Mouse (Mus musculus) liver, postnatal 0 days (tissue): ENCODE data around the gene Cpeb3. TPM values are rescaled to one million over a fixed set of nuclear protein-coding genes. Genes with fewer than 3 reads are reported as not detected.

Experiments
- ATAC-seq: fragments of 200-750 bp; cut with Nextera tagmentation; 2 replicates; pipeline ENCODE4 v1.8.0; 2017; ENCODE audit warnings: mild to moderate bottlenecking, moderate library complexity
- DNase-seq: peaks from one replicate; pipeline ENCODE4 v3.0.0-alpha.2; 2016
- H3K27ac ChIP-seq: fragments of 300-500 bp; sonication (generic); 2 replicates; pipeline ENCODE4 v1.5.1; 2014; ENCODE audit warnings: antibody characterized with exemption, moderate library complexity, mild to moderate bottlenecking, low read depth
- H3K27me3 ChIP-seq: fragments of 300-500 bp; sonication (generic); 2 replicates; pipeline ENCODE4 v1.6.1; 2014; ENCODE audit warnings: low read length, control low read depth, mixed read lengths; ENCODE audit not compliant: insufficient read depth
- H3K36me3 ChIP-seq: fragments of 300-500 bp; sonication (generic); replicated peaks from 2 replicates; pipeline ENCODE4 v1.6.1; 2014; ENCODE audit warnings: mild to moderate bottlenecking, control low read depth, low read length, moderate library complexity, mixed read lengths; ENCODE audit not compliant: insufficient read depth
- H3K4me1 ChIP-seq: fragments of 300-500 bp; sonication (generic); 2 replicates; pipeline ENCODE4 v1.6.1; 2014; ENCODE audit warnings: antibody characterized with exemption, mild to moderate bottlenecking, control low read depth; ENCODE audit not compliant: insufficient read depth
- H3K4me2 ChIP-seq: fragments of 300-500 bp; sonication (generic); 2 replicates; pipeline ENCODE4 v1.6.1; 2014; ENCODE audit warnings: low read depth, mild to moderate bottlenecking, low read length, moderate library complexity, mixed read lengths
- H3K4me3 ChIP-seq: fragments of 300-500 bp; sonication (generic); 2 replicates; pipeline ENCODE4 v1.5.1; 2014; ENCODE audit warnings: low read depth, low read length
- H3K9ac ChIP-seq: fragments of 300-500 bp; sonication (generic); replicated peaks from 2 replicates; pipeline ENCODE4 v1.6.1; 2014; ENCODE audit warnings: mild to moderate bottlenecking, moderate library complexity
- H3K9me3 ChIP-seq: fragments of 300-500 bp; sonication (generic); 2 replicates; pipeline ENCODE4 v1.6.1; 2016; ENCODE audit warnings: mild to moderate bottlenecking, control low read depth, low read length, mixed read lengths
- CTCF ChIP-seq: sonication (generic); IDR thresholded peaks from 2 replicates; pipeline ENCODE4 v1.5.1; 2016; ENCODE audit warnings: antibody characterized with exemption, low read depth
- EP300 ChIP-seq: IDR thresholded peaks from 2 replicates; pipeline ENCODE4 v1.6.1; 2016; ENCODE audit warnings: antibody characterized with exemption, low read depth, mild to moderate bottlenecking
- WGBS: fragments of 180-500 bp; shearing (Covaris S2); extraction: QIAGEN DNeasy Blood & Tissue Kit; methylation state at CpG from one replicate; pipeline ENCODE4 v1.1.7; 2014; ENCODE audit not compliant: insufficient replicate concordance; 5-methylcytosine and 5-hydroxymethylcytosine counted together
- polyA plus RNA-seq: library from polyadenylated mRNA; unstranded; fragments of >200 nt; fragmentation: Nextera tagmentation; extraction: Ambion mirVana; gene quantifications from 2 replicates; pipeline ENCODE4 v1.2.1, GENCODE M21; 2015

The Cpeb3 gene
- polyA plus RNA-seq, 1 experiment from 2014 or later = 2.1 TPM

DNA sequence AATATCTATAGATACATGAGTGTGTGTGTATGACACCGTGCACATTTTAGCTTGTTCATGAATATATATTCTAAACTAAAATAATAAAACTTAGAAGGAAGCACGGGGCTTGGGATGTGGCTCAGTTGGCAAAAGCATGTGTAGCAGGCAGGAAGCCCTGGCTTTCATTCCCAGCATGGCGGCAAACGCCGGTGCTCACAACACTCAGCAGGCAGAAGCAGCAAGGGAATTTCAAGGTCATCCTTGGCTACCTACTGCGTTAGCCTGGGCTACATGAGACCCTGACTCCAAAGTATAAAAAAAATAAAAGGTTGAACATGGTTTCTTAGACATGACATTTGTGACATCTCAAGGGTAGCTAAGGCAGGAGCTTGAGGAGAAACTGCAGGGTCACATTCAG is 191.5 kb downstream of the Cpeb3 start:
- H3K4me2 ChIP-seq = no peak overlapping the region
- H3K36me3 ChIP-seq = peaks cover 19% of the 10 kb centered on the region
- no peak overlapping the region for H3K27ac ChIP-seq
- TF ChIP-seq EP300 = no peak
- TF ChIP-seq CTCF = no peak
- ATAC-seq = no peak
- no peak for DNase-seq
- H3K4me3 ChIP-seq = no peak overlapping the region
- H3K9me3 ChIP-seq = no peaks in the 10 kb centered on the region
- no peak overlapping the region for H3K9ac ChIP-seq
- no peaks in the 10 kb centered on the region for H3K27me3 ChIP-seq
- H3K4me1 ChIP-seq = peaks cover 4% of the 10 kb centered on the region
- WGBS = 90% methylated on average over 6 of the region's 6 CpGs

DNA sequence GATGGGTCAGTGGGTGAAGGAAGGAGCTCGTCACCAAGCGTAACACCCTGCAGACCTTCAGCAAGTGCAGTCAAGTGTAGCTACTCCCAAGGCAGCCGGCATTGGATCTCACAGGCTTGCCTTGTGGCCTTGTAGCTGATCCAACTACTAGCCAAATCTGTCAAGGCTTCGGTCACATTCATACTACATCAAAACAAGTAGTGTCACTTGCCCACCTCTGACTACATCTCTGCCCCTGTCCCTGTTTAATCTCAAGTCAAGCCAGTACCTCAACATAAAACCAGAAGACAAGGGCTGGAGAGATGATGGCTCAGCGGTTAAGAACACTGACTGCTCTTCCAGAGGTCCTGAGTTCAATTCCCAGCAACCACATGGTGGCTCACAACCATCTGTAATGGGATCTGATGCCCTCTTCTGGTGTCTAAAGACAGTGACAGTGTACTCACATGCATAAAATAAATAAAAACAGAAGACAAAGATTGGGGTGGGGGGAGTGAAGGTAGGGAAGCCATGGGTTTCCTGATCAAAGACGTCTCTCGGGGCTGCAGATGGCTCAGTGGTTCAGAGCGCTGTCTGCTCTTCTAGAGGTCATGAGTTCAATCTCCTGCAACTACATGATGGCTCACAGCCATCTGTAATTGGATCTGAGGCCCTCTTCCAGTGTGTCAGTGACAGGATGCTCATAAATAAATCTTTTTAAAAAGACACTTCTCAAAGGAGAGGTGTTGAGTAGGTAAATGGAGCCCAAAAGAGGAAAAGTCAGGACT is 194.0 kb downstream of the Cpeb3 start:
- Histone ChIP-seq H3K27me3 (no peaks in the 10 kb centered on the region), H3K4me2 (no peak overlapping the region), H3K9me3 (no peaks in the 10 kb centered on the region), H3K4me3 (no peak overlapping the region), H3K36me3 (peaks cover 43% of the 10 kb centered on the region), H3K9ac (no peak overlapping the region), H3K4me1 (peaks cover 4% of the 10 kb centered on the region), H3K27ac (no peak overlapping the region)
- TF ChIP-seq EP300 (no peak), CTCF (no peak)
- WGBS = 83% methylated on average over 8 of the region's 8 CpGs
- DNase-seq (no peak), ATAC-seq (no peak)

DNA sequence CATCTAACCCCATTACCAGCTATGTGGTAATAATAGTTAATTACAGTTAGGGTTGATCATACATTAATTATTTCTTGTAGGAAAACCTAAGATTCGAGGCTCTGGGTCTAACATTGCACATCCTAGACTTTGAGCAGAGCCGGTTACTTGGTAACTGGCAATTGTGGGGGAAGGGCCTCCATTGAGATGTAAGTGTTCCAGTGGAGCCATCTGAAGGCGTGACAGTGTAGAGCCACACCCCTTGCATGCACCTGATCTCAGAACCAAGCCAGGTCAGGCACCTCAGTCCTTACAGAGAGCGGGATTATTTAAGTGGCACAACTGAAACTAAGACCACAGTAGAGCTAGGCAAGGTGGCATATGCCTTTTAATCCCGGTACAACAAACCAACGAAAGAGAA is 194.9 kb downstream of the Cpeb3 start:
- H3K9ac ChIP-seq = no peak overlapping the region
- DNase-seq = no peak
- no peak for ATAC-seq
- H3K4me2 ChIP-seq = no peak overlapping the region
- TF ChIP-seq CTCF = no peak
- no peak for TF ChIP-seq EP300
- peaks cover 52% of the 10 kb centered on the region for H3K36me3 ChIP-seq
- no peak overlapping the region for H3K4me3 ChIP-seq
- no peaks in the 10 kb centered on the region for H3K27me3 ChIP-seq
- no peak overlapping the region for H3K27ac ChIP-seq
- 90% methylated on average over 6 of the region's 6 CpGs for WGBS
- H3K4me1 ChIP-seq = peaks cover 4% of the 10 kb centered on the region
- no peaks in the 10 kb centered on the region for H3K9me3 ChIP-seq

DNA sequence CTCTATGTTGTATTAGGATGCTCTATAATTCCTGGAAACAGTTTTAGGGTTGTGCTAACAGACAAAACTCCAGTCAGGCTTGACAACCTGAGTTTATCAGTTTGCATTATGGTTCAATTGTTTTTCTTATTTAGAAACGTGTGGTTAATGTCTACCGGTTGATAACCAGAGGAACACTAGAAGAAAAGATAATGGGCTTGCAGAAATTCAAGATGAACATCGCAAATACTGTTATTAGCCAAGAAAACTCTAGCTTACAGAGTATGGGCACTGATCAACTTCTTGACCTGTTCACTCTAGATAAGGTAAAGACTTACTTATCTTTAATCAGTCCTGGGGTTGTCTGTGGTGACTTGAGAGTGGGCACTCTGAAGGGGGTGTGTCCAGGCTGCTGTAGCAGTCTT is 198.5 kb downstream of the Cpeb3 start:
- Histone ChIP-seq H3K4me3 (no peak overlapping the region), H3K4me2 (no peak overlapping the region), H3K9me3 (no peaks in the 10 kb centered on the region), H3K27me3 (no peaks in the 10 kb centered on the region), H3K36me3 (peaks cover 81% of the 10 kb centered on the region), H3K9ac (no peak overlapping the region), H3K4me1 (no peaks in the 10 kb centered on the region), H3K27ac (no peak overlapping the region)
- 47% methylated on average over 3 of the region's 3 CpGs for WGBS
- DNase-seq (no peak), ATAC-seq (peak; percentile 58)
- TF ChIP-seq EP300 (peak; percentile 74), CTCF (no peak)

DNA sequence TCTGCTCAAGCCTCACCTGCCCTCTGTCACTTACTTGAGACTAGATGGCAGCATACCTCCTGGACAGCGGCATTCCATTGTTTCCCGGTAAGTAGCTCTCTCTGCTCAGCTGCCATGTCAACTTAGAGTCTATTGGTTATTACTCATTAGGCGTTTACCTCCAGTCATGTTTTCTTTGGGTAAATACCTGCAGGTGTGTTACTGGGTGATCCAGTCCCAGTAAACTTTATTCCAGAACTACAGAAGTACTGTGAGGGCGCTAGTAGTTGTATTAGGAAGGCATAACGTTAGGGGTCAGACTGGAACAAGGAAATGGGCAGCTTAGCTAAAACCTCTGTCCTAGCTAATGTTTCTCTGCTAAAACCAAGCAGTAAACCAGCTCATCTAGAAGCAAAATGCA is 203.8 kb downstream of the Cpeb3 start:
- no peaks in the 10 kb centered on the region for H3K27me3 ChIP-seq
- H3K36me3 ChIP-seq = peaks cover 84% of the 10 kb centered on the region
- H3K4me1 ChIP-seq = no peaks in the 10 kb centered on the region
- H3K9ac ChIP-seq = no peak overlapping the region
- no peaks in the 10 kb centered on the region for H3K9me3 ChIP-seq
- DNase-seq (no peak), ATAC-seq (no peak)
- H3K27ac ChIP-seq = no peak overlapping the region
- no peak overlapping the region for H3K4me2 ChIP-seq
- no peak overlapping the region for H3K4me3 ChIP-seq
- WGBS = 90% methylated on average over 5 of the region's 5 CpGs
- TF ChIP-seq CTCF (no peak), EP300 (no peak)

Other genes starting within 250 kb of the Cpeb3 start
- 119 and 126 TPM in 2 replicates for gene March5, start 1.1 kb downstream of the Cpeb3 start, polyA plus RNA-seq
- 12.8 and 16.5 TPM in 2 replicates for gene Ide, start 129.3 kb upstream of the Cpeb3 start, polyA plus RNA-seq
- gene Kif11, start 167.8 kb upstream of the Cpeb3 start, polyA plus RNA-seq = 16.0 and 20.7 TPM in 2 replicates
- 54.5 and 56.4 TPM in 2 replicates for gene Hhex, start 226.2 kb upstream of the Cpeb3 start, polyA plus RNA-seq